Mouse (Mus musculus) neural tube, embryonic 12.5 days (tissue): ENCODE results near the gene Ccm2. TPM values are rescaled to one million over a fixed set of nuclear protein-coding genes. Genes with fewer than 3 reads are reported as not detected.
A peak's percentile ranks its signal among the peaks of the same experiment; 100 is the strongest.

Source experiments
- ATAC-seq: fragments of 200-750 bp; cut with Nextera tagmentation; 2 replicates; pipeline ENCODE4 v1.8.0; 2017; ENCODE audit warnings: low read depth, mild to moderate bottlenecking, moderate TSS enrichment, moderate library complexity; ENCODE audit not compliant: low FRiP score
- H3K27ac ChIP-seq: fragments of 300-500 bp; sonication (generic); 2 replicates; pipeline ENCODE4 v1.5.1; 2016
- H3K27me3 ChIP-seq: fragments of 300-500 bp; sonication (generic); replicated peaks from 2 replicates; pipeline ENCODE4 v1.6.1; 2016; ENCODE audit warnings: mild to moderate bottlenecking
- H3K36me3 ChIP-seq: fragments of 300-500 bp; sonication (generic); 2 replicates; pipeline ENCODE4 v1.6.1; 2016; ENCODE audit warnings: mild to moderate bottlenecking
- H3K4me1 ChIP-seq: fragments of 300-500 bp; sonication (generic); 2 replicates; pipeline ENCODE4 v1.6.1; 2016
- H3K4me2 ChIP-seq: fragments of 300-500 bp; sonication (generic); replicated peaks from 2 replicates; pipeline ENCODE4 v1.6.1; 2016; ENCODE audit warnings: mild to moderate bottlenecking
- H3K4me3 ChIP-seq: fragments of 300-500 bp; sonication (generic); 2 replicates; pipeline ENCODE4 v1.5.1; 2016
- H3K9ac ChIP-seq: fragments of 300-500 bp; sonication (generic); 2 replicates; pipeline ENCODE4 v1.6.1; 2016; ENCODE audit warnings: mild to moderate bottlenecking
- H3K9me3 ChIP-seq: fragments of 300-500 bp; sonication (generic); 2 replicates; pipeline ENCODE4 v1.6.1; 2016; ENCODE audit warnings: mild to moderate bottlenecking
- WGBS: fragments of 180-500 bp; shearing (Covaris S2); methylation state at CpG from one replicate; pipeline ENCODE4 v1.1.7; 2016; 5-methylcytosine and 5-hydroxymethylcytosine counted together
- polyA plus RNA-seq: library from polyadenylated mRNA; unstranded; fragments of >200 nt; fragmentation: Nextera tagmentation; extraction: Ambion mirVana; gene quantifications from 2 replicates; pipeline ENCODE4 v1.2.1, GENCODE M21; 2016

Gene Ccm2
- polyA plus RNA-seq, 1 experiment from 2014 or later, result 100 TPM

GRCm38 (mm10) chr11:6567951-6568350, 21.3 kb downstream of the Ccm2 start:
- H3K4me2 ChIP-seq, result no peak overlapping the region
- H3K9ac ChIP-seq, result no peak overlapping the region
- no peak overlapping the region for H3K4me3 ChIP-seq
- 89% methylated on average over 8 of the region's 8 CpGs for WGBS
- H3K4me1 ChIP-seq, result peaks cover 16% of the 10 kb centered on the region
- H3K9me3 ChIP-seq, result no peaks in the 10 kb centered on the region
- no peaks in the 10 kb centered on the region for H3K27me3 ChIP-seq
- peaks cover 28% of the 10 kb centered on the region for H3K36me3 ChIP-seq
- ATAC-seq, result no peak
- no peak overlapping the region for H3K27ac ChIP-seq

- peaks cover 31% of the 10 kb centered on the region for H3K36me3 ChIP-seq
- H3K4me2 ChIP-seq, result no peak overlapping the region
- 68% methylated on average over 11 of the region's 11 CpGs for WGBS
- ATAC-seq, result peak; percentile 61; the same call in 1 of the 2 replicates
- H3K27me3 ChIP-seq, result no peaks in the 10 kb centered on the region
- H3K27ac ChIP-seq, result no peak overlapping the region
- no peak overlapping the region for H3K9ac ChIP-seq
- H3K9me3 ChIP-seq, result no peaks in the 10 kb centered on the region
- no peak overlapping the region for H3K4me3 ChIP-seq
- H3K4me1 ChIP-seq, result peaks cover 16% of the 10 kb centered on the region
These were observed 22.1 kb downstream of the Ccm2 start for GRCm38 (mm10) chr11:6568584-6569409.

- no peaks in the 10 kb centered on the region for H3K9me3 ChIP-seq
- no peak overlapping the region for H3K4me2 ChIP-seq
- ATAC-seq, result no peak
- H3K27me3 ChIP-seq, result no peaks in the 10 kb centered on the region
- peaks cover 26% of the 10 kb centered on the region for H3K36me3 ChIP-seq
- WGBS, result 61% methylated on average over 3 of the region's 3 CpGs
- no peak overlapping the region for H3K4me3 ChIP-seq
- H3K9ac ChIP-seq, result no peak overlapping the region
- no peak overlapping the region for H3K27ac ChIP-seq
- H3K4me1 ChIP-seq, result peaks cover 16% of the 10 kb centered on the region
These were observed 22.7 kb downstream of the Ccm2 start for GRCm38 (mm10) chr11:6569410-6569777.

- H3K9me3 ChIP-seq, result no peaks in the 10 kb centered on the region
- H3K9ac ChIP-seq, result no peak overlapping the region
- H3K4me1 ChIP-seq, result no peaks in the 10 kb centered on the region
- H3K27ac ChIP-seq, result no peak overlapping the region
- H3K4me2 ChIP-seq, result no peak overlapping the region
- WGBS, result 95% methylated on average over 3 of the region's 3 CpGs
- no peaks in the 10 kb centered on the region for H3K27me3 ChIP-seq
- peaks cover 26% of the 10 kb centered on the region for H3K36me3 ChIP-seq
- H3K4me3 ChIP-seq, result no peak overlapping the region
- no peak for ATAC-seq
These were observed 29.5 kb downstream of the Ccm2 start for GRCm38 (mm10) chr11:6576151-6576550.

- Histone ChIP-seq H3K36me3 (peaks cover 15% of the 10 kb centered on the region), H3K27me3 (no peaks in the 10 kb centered on the region), H3K9ac (no peak overlapping the region), H3K9me3 (no peaks in the 10 kb centered on the region), H3K4me3 (no peak overlapping the region), H3K4me1 (no peaks in the 10 kb centered on the region), H3K4me2 (no peak overlapping the region), H3K27ac (no peak overlapping the region)
- ATAC-seq, result no peak
- WGBS, result 87% methylated on average over 7 of the region's 7 CpGs
These were observed 32.7 kb downstream of the Ccm2 start for GRCm38 (mm10) chr11:6579361-6579760.

GRCm38 (mm10) chr11:6580065-6580750, 33.5 kb downstream of the Ccm2 start:
- Histone ChIP-seq H3K9ac (no peak overlapping the region), H3K4me3 (no peak overlapping the region), H3K4me2 (no peak overlapping the region), H3K27me3 (no peaks in the 10 kb centered on the region), H3K27ac (no peak overlapping the region), H3K36me3 (peaks cover 19% of the 10 kb centered on the region), H3K9me3 (no peaks in the 10 kb centered on the region), H3K4me1 (no peaks in the 10 kb centered on the region)
- WGBS, result 69% methylated on average over 4 of the region's 4 CpGs
- 0 out of 2 replicates have a peak, but pooled peaks have one; percentile 17 for ATAC-seq

GRCm38 (mm10) chr11:6581560-6581959, 34.9 kb downstream of the Ccm2 start:
- no peak for ATAC-seq
- Histone ChIP-seq H3K9me3 (no peaks in the 10 kb centered on the region), H3K9ac (no peak overlapping the region), H3K4me1 (no peaks in the 10 kb centered on the region), H3K4me3 (no peak overlapping the region), H3K27me3 (no peaks in the 10 kb centered on the region), H3K36me3 (peaks cover 20% of the 10 kb centered on the region), H3K4me2 (no peak overlapping the region), H3K27ac (no peak overlapping the region)
- 87% methylated on average over 2 of the region's 2 CpGs for WGBS

GRCm38 (mm10) chr11:6585748-6586147, 39.1 kb downstream of the Ccm2 start:
- Histone ChIP-seq H3K9me3 (no peaks in the 10 kb centered on the region), H3K36me3 (peaks cover 44% of the 10 kb centered on the region), H3K27me3 (no peaks in the 10 kb centered on the region), H3K9ac (no peak overlapping the region), H3K4me1 (no peaks in the 10 kb centered on the region), H3K27ac (no peak overlapping the region), H3K4me2 (no peak overlapping the region), H3K4me3 (no peak overlapping the region)
- 89% methylated on average over 8 of the region's 8 CpGs for WGBS
- no peak for ATAC-seq

- Histone ChIP-seq H3K4me2 (no peak overlapping the region), H3K27ac (no peak overlapping the region), H3K4me1 (no peaks in the 10 kb centered on the region), H3K9me3 (no peaks in the 10 kb centered on the region), H3K4me3 (no peak overlapping the region), H3K36me3 (peaks cover 53% of the 10 kb centered on the region), H3K27me3 (no peaks in the 10 kb centered on the region), H3K9ac (no peak overlapping the region)
- ATAC-seq, result no peak
- 92% methylated on average over 3 of the region's 3 CpGs for WGBS
These were observed 40.0 kb downstream of the Ccm2 start for GRCm38 (mm10) chr11:6586660-6587059.

GRCm38 (mm10) chr11:6587249-6587940, 40.7 kb downstream of the Ccm2 start:
- no peak for ATAC-seq
- Histone ChIP-seq H3K4me1 (no peaks in the 10 kb centered on the region), H3K36me3 (peaks cover 58% of the 10 kb centered on the region), H3K4me3 (no peak overlapping the region), H3K9ac (no peak overlapping the region), H3K9me3 (no peaks in the 10 kb centered on the region), H3K27me3 (no peaks in the 10 kb centered on the region), H3K27ac (no peak overlapping the region), H3K4me2 (no peak overlapping the region)
- WGBS, result 93% methylated on average over 7 of the region's 7 CpGs

- ATAC-seq, result no peak
- Histone ChIP-seq H3K4me1 (no peaks in the 10 kb centered on the region), H3K36me3 (peaks cover 64% of the 10 kb centered on the region), H3K4me2 (no peak overlapping the region), H3K27me3 (no peaks in the 10 kb centered on the region), H3K9me3 (no peaks in the 10 kb centered on the region), H3K4me3 (no peak overlapping the region), H3K9ac (no peak overlapping the region), H3K27ac (no peak overlapping the region)
- 92% methylated on average over 7 of the region's 7 CpGs for WGBS
These were observed 41.6 kb downstream of the Ccm2 start for GRCm38 (mm10) chr11:6588295-6588694.

- H3K9me3 ChIP-seq, result no peaks in the 10 kb centered on the region
- H3K4me2 ChIP-seq, result no peak overlapping the region
- H3K27ac ChIP-seq, result no peak overlapping the region
- no peak for ATAC-seq
- H3K9ac ChIP-seq, result no peak overlapping the region
- 90% methylated on average over 7 of the region's 7 CpGs for WGBS
- no peak overlapping the region for H3K4me3 ChIP-seq
- H3K27me3 ChIP-seq, result no peaks in the 10 kb centered on the region
- H3K36me3 ChIP-seq, result peaks cover 79% of the 10 kb centered on the region
- no peaks in the 10 kb centered on the region for H3K4me1 ChIP-seq
These were observed 43.2 kb downstream of the Ccm2 start for GRCm38 (mm10) chr11:6589838-6590237.
